Mouse (Mus musculus): ENCODE measurements around the gene Alcam.

DNA sequence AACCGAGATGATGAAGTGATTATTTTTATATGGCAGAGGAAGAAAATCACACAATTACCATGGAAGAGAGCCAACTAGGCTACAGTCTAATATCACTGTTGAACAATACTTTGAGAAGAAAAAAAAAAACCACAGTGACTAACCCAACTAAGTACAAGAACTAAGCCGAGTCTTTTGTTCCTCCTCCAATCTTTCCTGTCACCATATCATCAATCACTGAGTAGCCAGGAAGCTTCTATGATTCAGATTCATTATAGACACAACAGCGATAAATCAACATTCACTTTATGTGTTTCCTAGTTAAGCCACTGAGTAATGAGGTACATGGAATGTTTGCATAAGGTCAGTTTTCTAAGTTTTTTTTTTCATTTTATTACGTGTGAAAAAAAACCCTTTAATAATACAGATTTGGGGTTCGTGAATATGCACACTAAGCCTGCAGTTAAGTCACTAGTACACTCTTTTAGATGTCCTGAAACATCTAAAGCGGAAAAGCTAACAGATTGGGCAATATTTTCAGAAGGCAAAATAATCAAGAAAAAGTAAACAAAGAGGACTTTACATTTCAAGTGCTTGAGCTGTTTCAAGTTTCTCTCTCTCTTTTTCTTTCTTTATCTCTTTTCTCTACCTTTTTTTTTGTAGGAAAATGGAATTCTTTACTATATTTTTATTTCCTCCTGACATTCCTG lies 15.5 kb downstream of the Alcam start:
- no peak for TF ChIP-seq GATA1 (IDR thresholded peaks at IDR 0.05; ENCODE audit: low read length)
- no peak for TF ChIP-seq TAL1 (IDR thresholded peaks at IDR 0.05; ENCODE audit: low read length)
